Mouse (Mus musculus) limb, embryonic 11.5 days (tissue): ENCODE measurements around the gene Abhd13. TPM values are rescaled to one million over a fixed set of nuclear protein-coding genes. Genes with fewer than 3 reads are reported as not detected.

Experiments used
- polyA plus RNA-seq: library from polyadenylated mRNA; unstranded; fragments of >200 nt; fragmentation: Nextera tagmentation; extraction: Ambion mirVana; gene quantifications from 2 replicates; pipeline ENCODE4 v1.2.1, GENCODE M21; 2014

Gene Abhd13
- polyA plus RNA-seq, 1 experiment from 2014 or later: 20.7 TPM

Other genes with a start within 250 kb of the Abhd13 start
- gene Fam155a, start 206.5 kb upstream of the Abhd13 start, polyA plus RNA-seq: 0.15 and 0.33 TPM in 2 replicates
- not detected in 2 replicates for gene Gm10217, start 113.5 kb upstream of the Abhd13 start, polyA plus RNA-seq
- 8.0 and 8.7 TPM in 2 replicates for gene Lig4, start within 50 bp of the Abhd13 start, polyA plus RNA-seq
- 0.10 and 0.17 TPM in 2 replicates for gene Tnfsf13b, start 28.8 kb downstream of the Abhd13 start, polyA plus RNA-seq
- gene Myo16, start 176.2 kb downstream of the Abhd13 start, polyA plus RNA-seq: 0.11 and 0.17 TPM in 2 replicates